Mouse (Mus musculus): ENCODE results near the gene Qsox2. TPM values are rescaled to one million over a fixed set of nuclear protein-coding genes. Genes with fewer than 3 reads are reported as not detected.

Qsox2 gene
- polyA plus RNA-seq, 1 experiment from 2014 or later, result 13.5 TPM

- no peak overlapping the region for H3K4me2 ChIP-seq
- H3K9me3 ChIP-seq (replicated peaks), result no peaks in the 10 kb centered on the region
- no peak overlapping the region for H3K27ac ChIP-seq
- H3K9ac ChIP-seq, result no peak overlapping the region
- H3K4me1 ChIP-seq, result no peaks in the 10 kb centered on the region
- no peak for ATAC-seq
- no peak overlapping the region for H3K4me3 ChIP-seq
- no peaks in the 10 kb centered on the region for H3K36me3 ChIP-seq (ENCODE audit: poor library complexity, severe bottlenecking)
- WGBS, result 62% methylated on average over 8 of the region's 8 CpGs
- H3K27me3 ChIP-seq, result no peaks in the 10 kb centered on the region
Observed at GRCm38 (mm10) chr2:26252514-26253206, 15.3 kb upstream of the Qsox2 start.

GRCm38 (mm10) chr2:26247531-26247930 lies 10.2 kb upstream of the Qsox2 start:
- H3K4me3 ChIP-seq, result no peak overlapping the region
- 70% methylated on average over 3 of the region's 3 CpGs for WGBS
- no peak overlapping the region for H3K27ac ChIP-seq

DNA sequence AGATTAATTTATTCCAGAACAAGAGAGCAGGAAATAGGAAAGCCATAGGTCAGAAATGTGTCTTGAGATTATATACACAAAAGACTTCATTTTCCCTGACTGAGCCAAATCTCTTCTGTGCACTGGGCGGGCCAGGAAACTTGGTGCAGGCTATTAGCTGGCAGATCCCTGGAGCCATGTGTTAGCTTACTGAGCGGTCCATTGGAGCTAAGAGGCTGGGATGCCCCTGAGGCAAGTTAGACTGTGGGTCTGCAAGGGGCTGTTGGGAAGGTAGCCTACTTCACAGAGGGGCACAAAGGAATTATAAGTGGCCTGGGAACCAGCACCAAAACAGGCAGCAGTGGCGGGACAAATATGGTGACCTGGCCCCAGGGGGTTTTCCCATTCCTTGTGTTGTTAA lies 3.5 kb upstream of the Qsox2 start:
- Histone ChIP-seq H3K36me3 (ENCODE audit: poor library complexity, severe bottlenecking) (no peaks in the 10 kb centered on the region), H3K9ac (no peak overlapping the region), H3K4me1 (peaks cover 15% of the 10 kb centered on the region), H3K4me3 (no peak overlapping the region), H3K27ac (no peak overlapping the region), H3K9me3 (replicated peaks) (no peaks in the 10 kb centered on the region), H3K4me2 (no peak overlapping the region), H3K27me3 (0 out of 2 replicates have a peak, but pooled peaks cover 3% of the 10 kb centered on the region)
- ATAC-seq, result no peak
- 58% methylated on average over 3 of the region's 3 CpGs for WGBS

More at GRCm38 (mm10) chr2:26247531-26247930, 10.2 kb upstream of the Qsox2 start:
- H3K27me3 ChIP-seq, result 0 out of 2 replicates have a peak, but pooled peaks cover 3% of the 10 kb centered on the region
- no peaks in the 10 kb centered on the region for H3K4me1 ChIP-seq
- ATAC-seq, result no peak
- no peak overlapping the region for H3K9ac ChIP-seq
- no peaks in the 10 kb centered on the region for H3K9me3 ChIP-seq (replicated peaks)
- no peak overlapping the region for H3K4me2 ChIP-seq
- H3K36me3 ChIP-seq (ENCODE audit: poor library complexity, severe bottlenecking), result no peaks in the 10 kb centered on the region

DNA sequence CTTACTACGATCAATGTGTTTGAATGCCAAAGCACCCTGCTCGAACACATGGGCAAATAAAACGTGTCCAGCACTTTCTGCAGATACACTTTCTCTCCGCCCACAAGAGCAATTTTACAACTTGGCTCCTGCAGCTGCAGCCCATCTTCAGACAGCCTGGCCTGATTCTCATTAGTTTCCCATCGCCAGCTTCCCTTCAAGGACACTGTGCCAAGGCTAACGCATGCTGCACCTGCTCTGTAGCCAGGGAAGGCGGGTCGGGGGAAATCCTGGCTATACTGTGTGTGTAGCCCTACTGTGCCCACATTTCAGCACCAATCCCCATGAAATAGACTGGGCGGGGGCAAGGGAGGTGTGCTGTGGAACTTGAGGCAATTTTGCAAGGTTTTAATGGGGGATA lies 3.0 kb upstream of the Qsox2 start:
- H3K9me3 ChIP-seq (replicated peaks), result no peaks in the 10 kb centered on the region
- H3K27ac ChIP-seq, result no peak overlapping the region; the same call in 1 of the 2 replicates
- H3K4me3 ChIP-seq, result no peak overlapping the region
- no peaks in the 10 kb centered on the region for H3K36me3 ChIP-seq (ENCODE audit: poor library complexity, severe bottlenecking)
- WGBS, result 58% methylated on average over 9 of the region's 9 CpGs
- H3K9ac ChIP-seq, result no peak overlapping the region
- no peak for ATAC-seq
- peaks cover 20% of the 10 kb centered on the region for H3K4me1 ChIP-seq
- H3K4me2 ChIP-seq, result no peak overlapping the region
- 0 out of 2 replicates have a peak, but pooled peaks cover 3% of the 10 kb centered on the region for H3K27me3 ChIP-seq

DNA sequence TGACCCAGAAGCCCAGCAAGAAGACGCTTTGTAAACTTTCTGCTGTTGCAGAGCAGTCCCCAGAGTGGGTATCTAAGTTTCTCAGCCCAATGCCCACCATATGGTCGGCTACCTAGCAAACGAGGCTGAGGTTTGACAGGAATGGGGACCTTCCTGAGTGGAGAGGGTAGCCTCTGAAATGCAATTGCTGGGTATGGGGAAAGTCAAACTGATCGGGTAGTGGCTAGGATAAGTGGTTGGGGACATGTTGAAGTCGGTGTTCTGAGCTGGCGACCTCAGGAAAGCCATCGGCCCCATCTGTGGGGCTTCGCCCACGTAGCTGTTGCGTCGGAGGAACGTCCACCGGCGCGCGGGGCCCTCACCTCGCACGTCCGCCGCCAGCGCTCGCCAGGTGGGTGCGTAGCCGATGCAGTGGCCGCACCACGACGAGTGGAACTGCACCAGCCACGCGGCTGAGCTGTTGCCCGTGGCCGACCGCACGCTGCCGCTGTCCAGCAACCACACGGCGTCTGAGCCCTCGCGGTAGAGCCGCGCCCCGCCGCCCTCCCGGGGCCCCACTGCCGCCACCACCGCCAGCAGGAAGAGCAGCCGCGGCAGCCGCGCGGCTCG lies 540 bp downstream of the Qsox2 start:
- Histone ChIP-seq H3K27ac (peak overlapping the region; percentile 68), H3K4me3 (peak overlapping the region; percentile 93), H3K4me1 (peaks cover 27% of the 10 kb centered on the region), H3K9ac (peak overlapping the region; percentile 91), H3K4me2 (peak overlapping the region; percentile 87), H3K36me3 (ENCODE audit: poor library complexity, severe bottlenecking) (0 out of 2 replicates have a peak, but pooled peaks cover 3% of the 10 kb centered on the region), H3K9me3 (replicated peaks) (no peaks in the 10 kb centered on the region), H3K27me3 (no peaks in the 10 kb centered on the region)
- WGBS, result under 1% methylated on average over 51 of the region's 51 CpGs
- ATAC-seq, result peak; percentile 70; the same call in 1 of the 2 replicates

GRCm38 (mm10) chr2:26234771-26235170 lies 2.6 kb downstream of the Qsox2 start:
- H3K27me3 ChIP-seq, result no peaks in the 10 kb centered on the region
- H3K27ac ChIP-seq, result no peak overlapping the region
- H3K9me3 ChIP-seq (replicated peaks), result no peaks in the 10 kb centered on the region
- WGBS, result 91% methylated on average over 2 of the region's 2 CpGs
- no peak overlapping the region for H3K4me3 ChIP-seq
- H3K9ac ChIP-seq, result peak overlapping the region; percentile 16; the same call in 1 of the 2 replicates
- 0 out of 2 replicates have a peak, but pooled peaks cover 3% of the 10 kb centered on the region for H3K36me3 ChIP-seq (ENCODE audit: poor library complexity, severe bottlenecking)
- H3K4me1 ChIP-seq, result peaks cover 22% of the 10 kb centered on the region
- H3K4me2 ChIP-seq, result no peak overlapping the region
- no peak for ATAC-seq

GRCm38 (mm10) chr2:26234253-26234652 lies 3.1 kb downstream of the Qsox2 start:
- WGBS, result 82% methylated on average over 5 of the region's 5 CpGs
- Histone ChIP-seq H3K9me3 (replicated peaks) (no peaks in the 10 kb centered on the region), H3K4me2 (no peak overlapping the region), H3K9ac (no peak overlapping the region), H3K27ac (no peak overlapping the region), H3K27me3 (no peaks in the 10 kb centered on the region), H3K4me1 (peaks cover 22% of the 10 kb centered on the region), H3K36me3 (ENCODE audit: poor library complexity, severe bottlenecking) (0 out of 2 replicates have a peak, but pooled peaks cover 3% of the 10 kb centered on the region), H3K4me3 (no peak overlapping the region)
- no peak for ATAC-seq

DNA sequence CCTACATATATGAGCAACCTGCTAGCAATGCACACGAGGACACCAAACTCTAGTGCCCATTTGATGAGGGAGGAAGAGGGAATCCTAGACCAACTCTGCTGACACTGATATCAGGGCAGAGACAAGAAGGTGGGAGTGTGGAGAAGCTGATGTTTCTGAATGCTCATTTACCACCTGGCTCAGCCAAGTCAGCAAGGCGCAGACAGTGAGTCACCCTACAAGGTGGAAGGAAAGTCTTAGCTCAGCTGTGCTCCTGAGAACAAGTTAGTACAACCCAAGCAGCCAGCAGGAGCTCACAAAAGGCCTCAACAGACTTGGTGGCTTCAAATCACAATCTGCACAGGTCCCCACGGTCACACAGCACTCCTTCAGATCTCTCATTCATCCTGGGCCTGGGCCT lies 6.0 kb downstream of the Qsox2 start:
- Histone ChIP-seq H3K27ac (no peak overlapping the region), H3K4me2 (no peak overlapping the region), H3K9ac (no peak overlapping the region), H3K4me1 (peaks cover 17% of the 10 kb centered on the region), H3K9me3 (replicated peaks) (no peaks in the 10 kb centered on the region), H3K4me3 (no peak overlapping the region), H3K36me3 (ENCODE audit: poor library complexity, severe bottlenecking) (0 out of 2 replicates have a peak, but pooled peaks cover 3% of the 10 kb centered on the region), H3K27me3 (no peaks in the 10 kb centered on the region)
- ATAC-seq, result no peak
- WGBS, result 90% methylated on average over 3 of the region's 3 CpGs

DNA sequence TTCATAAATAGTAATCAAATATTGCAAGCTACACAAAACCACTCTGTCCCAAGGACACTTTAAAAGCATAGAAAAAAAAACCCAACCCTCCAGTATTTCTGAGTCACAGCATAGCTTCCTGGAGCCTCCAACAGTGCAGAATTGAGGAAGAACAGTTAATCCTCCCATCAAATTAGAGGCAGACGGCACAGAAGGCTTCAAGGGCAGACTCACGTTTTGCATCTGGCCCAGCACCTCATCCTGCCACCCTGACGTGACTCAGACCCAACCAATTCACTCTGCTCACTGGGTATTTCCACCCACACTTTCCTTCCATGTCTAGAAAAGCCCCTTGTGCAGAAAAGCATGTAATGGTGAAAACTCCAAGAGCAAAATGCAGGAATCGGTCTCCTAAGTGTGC lies 7.1 kb downstream of the Qsox2 start:
- no peak overlapping the region for H3K9ac ChIP-seq
- WGBS, result 64% methylated on average over 4 of the region's 4 CpGs
- H3K27ac ChIP-seq, result no peak overlapping the region
- peaks cover 5% of the 10 kb centered on the region; the same call in 1 of the 2 replicates for H3K36me3 ChIP-seq (ENCODE audit: poor library complexity, severe bottlenecking)
- ATAC-seq, result no peak
- no peak overlapping the region for H3K4me3 ChIP-seq
- no peaks in the 10 kb centered on the region for H3K27me3 ChIP-seq
- H3K4me1 ChIP-seq, result peaks cover 6% of the 10 kb centered on the region
- no peaks in the 10 kb centered on the region for H3K9me3 ChIP-seq (replicated peaks)
- no peak overlapping the region for H3K4me2 ChIP-seq

- no peaks in the 10 kb centered on the region for H3K4me1 ChIP-seq
- H3K36me3 ChIP-seq (ENCODE audit: poor library complexity, severe bottlenecking), result peaks cover 24% of the 10 kb centered on the region
- no peaks in the 10 kb centered on the region for H3K9me3 ChIP-seq (replicated peaks)
- 68% methylated on average over 1 of the region's 1 CpGs for WGBS
- ATAC-seq, result peak; percentile 89
- H3K27me3 ChIP-seq, result no peaks in the 10 kb centered on the region
- no peak overlapping the region for H3K4me3 ChIP-seq
- no peak overlapping the region for H3K4me2 ChIP-seq
- H3K27ac ChIP-seq, result no peak overlapping the region
- no peak overlapping the region for H3K9ac ChIP-seq
Observed at GRCm38 (mm10) chr2:26227788-26228187, 9.5 kb downstream of the Qsox2 start.

DNA sequence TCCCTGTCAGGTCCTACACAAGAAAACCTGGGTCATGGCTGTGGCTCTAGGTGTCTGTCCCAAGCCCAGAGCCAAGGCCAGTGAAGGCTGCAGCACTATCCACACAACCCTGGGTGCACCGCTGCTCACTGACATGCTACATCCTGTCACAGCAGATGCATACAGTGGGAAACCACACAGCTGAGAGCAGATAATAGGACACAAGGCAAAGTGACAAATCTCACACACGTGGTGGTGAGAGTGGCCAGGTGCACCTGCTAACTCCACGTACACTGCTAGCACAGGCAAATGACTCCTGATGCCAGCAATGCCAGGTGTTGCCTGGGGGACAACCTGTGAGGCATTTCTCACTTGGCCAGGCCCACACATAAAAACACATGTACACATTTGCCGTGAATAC lies 12.1 kb downstream of the Qsox2 start:
- Histone ChIP-seq H3K9me3 (replicated peaks) (no peaks in the 10 kb centered on the region), H3K9ac (no peak overlapping the region), H3K4me3 (no peak overlapping the region), H3K27me3 (no peaks in the 10 kb centered on the region), H3K4me1 (no peaks in the 10 kb centered on the region), H3K36me3 (ENCODE audit: poor library complexity, severe bottlenecking) (peaks cover 48% of the 10 kb centered on the region), H3K27ac (no peak overlapping the region), H3K4me2 (no peak overlapping the region)
- ATAC-seq, result no peak
- WGBS, result 88% methylated on average over 4 of the region's 4 CpGs

DNA sequence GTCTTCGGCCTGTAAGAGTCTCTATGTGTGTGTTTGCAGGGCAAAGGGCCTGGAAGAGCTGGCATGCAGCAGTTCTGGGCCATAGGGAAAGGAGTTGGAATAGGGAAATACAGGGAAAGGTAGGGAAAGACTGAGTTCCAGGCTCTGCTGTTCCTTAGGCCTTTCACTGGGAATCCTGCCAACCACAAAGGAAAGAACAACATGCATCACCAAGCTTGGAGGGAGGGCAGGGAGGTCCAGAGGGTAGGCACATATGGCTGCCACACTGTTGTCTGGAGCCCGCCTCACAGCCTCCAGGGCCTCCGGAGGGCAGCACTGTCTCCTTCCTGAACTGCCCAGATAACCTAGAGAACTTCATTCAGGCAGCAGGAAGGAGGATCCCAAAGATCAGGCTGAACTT lies 13.4 kb downstream of the Qsox2 start:
- no peak overlapping the region for H3K9ac ChIP-seq
- no peaks in the 10 kb centered on the region for H3K9me3 ChIP-seq (replicated peaks)
- H3K4me2 ChIP-seq, result no peak overlapping the region
- H3K27ac ChIP-seq, result no peak overlapping the region
- peaks cover 61% of the 10 kb centered on the region for H3K36me3 ChIP-seq (ENCODE audit: poor library complexity, severe bottlenecking)
- no peak for ATAC-seq
- no peaks in the 10 kb centered on the region for H3K27me3 ChIP-seq
- no peak overlapping the region for H3K4me3 ChIP-seq
- 80% methylated on average over 3 of the region's 3 CpGs for WGBS
- H3K4me1 ChIP-seq, result no peaks in the 10 kb centered on the region

Measured in forebrain, embryonic 13.5 days (tissue).